Mouse (Mus musculus) embryo, embryonic 11 days (tissue): ENCODE results near the gene Cxcl9.

Source experiments
- DNase-seq: peaks from one replicate; pipeline ENCODE4 v3.0.0-alpha.2; 2015

The Cxcl9 gene

DNA sequence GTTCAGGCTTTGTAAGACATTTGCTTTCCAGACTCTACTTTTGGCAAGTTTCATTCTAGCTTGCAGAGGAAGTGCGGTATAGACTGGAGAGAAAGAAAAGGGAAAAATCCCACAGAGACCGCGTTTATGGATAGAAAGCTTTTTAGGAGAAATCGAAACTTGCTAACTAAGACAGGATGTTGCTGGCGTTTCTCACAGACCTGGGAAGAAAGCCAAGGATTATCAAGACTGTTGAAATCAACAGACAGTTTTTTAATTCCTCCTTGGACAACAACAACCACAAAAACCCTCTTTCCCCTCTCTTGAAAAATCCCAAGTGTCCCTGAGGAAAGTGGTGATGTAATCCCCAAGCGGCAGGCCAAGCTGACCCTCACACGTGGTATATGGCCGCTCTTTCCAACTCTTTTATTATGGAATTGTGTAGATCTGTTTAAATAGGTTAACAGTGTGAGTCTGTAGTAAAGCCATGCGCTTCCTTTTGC is 4.5 kb upstream of the Cxcl9 start:
- no peak for DNase-seq

DNA sequence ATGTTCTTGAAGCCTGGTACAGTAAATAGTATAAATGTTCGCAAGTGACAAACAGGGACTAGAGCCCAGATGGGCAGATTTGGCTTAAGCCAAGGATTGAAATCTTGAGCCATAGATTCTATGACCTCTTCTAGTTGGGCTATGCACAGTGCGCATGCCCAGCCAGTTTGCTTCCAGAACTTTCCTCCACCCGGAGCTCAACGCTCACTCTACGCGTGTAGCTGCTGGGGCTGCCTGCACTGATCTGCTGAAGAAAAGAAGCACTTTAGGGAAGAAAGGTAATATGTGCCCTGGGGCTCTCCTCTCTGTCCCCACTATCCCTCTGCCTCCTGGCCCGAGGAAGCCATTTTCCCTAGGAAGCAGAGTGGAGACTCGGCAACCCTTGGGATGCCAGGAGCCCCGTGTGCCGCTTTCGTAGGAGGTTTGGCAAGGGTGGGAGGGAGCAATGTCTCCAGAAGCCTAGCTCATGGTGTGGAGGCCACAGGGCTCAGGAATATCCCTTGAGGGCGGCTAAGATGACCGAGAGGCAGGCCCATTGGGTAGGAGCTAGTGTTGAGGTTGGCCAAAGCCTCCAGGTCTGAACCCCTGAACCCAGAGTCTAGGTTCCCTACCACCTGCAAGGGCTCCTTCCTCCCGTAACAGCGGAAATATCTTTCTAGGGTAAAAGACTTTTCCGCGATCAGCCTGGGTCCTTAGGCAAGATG is 3.9 kb upstream of the Cxcl9 start, which contains the start of gene Art3:
Art3 (plus strand) TSS at position 193 of the 704 bp plus-strand sequence.
- no peak for DNase-seq

DNA sequence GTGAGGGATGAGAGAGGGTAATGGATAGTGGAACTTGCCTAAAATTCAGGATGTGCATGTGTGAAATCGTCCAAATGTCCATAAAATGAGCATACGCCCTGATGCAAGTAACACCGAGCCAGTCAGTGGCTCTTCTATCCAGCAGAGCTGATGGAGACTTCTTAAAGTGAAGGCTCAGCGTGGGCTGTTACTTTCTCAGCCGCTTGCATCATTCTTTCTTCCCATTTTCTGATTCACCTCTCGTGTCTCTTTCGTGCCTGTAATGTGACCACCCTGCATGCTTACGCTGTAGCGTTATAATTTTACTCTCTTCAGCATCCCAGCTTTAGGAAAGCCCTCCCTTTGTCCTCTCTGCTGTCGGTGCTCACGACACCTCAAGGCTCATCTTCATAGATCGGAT is 3.2 kb upstream of the Cxcl9 start:
- no peak for DNase-seq

DNA sequence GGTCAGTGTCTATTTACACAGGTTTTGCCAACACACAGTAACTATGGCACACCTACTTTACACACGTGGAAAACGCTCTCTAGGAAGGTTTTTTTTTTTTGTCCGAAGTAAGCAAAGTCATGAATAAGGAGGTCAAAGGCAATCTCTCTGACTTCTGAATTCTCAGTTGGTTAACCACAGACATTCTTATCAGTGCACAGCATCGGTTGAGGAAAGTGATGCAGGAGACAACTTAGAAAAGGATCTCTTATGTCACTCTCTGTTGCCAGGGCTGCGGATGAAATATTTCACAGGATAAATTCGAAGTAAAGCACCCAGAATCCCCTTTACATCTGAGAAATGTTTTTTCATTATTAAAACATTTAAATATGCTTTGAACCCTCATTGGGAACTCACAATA is 512 bp downstream of the Cxcl9 start:
- no peak for DNase-seq

DNA sequence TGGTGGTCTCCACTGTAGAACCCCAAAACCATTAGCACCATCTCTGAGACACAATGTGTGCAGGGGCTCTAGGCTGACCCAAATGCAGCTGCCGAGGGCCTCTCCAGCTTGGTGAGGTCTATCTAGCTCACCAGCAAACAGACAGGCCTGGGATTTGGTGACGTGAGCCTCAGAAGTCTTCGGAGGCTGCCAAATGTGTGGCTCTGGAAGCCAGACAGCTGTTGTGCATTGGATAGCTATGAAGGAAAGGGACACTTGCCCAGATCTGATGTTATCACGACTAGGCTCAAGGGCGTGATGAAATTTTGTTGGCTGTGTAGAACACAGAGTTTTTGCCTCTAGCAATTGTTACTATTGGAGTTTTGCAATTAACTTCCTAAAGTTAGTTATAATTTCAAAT is 4.6 kb downstream of the Cxcl9 start:
- no peak for DNase-seq

DNA sequence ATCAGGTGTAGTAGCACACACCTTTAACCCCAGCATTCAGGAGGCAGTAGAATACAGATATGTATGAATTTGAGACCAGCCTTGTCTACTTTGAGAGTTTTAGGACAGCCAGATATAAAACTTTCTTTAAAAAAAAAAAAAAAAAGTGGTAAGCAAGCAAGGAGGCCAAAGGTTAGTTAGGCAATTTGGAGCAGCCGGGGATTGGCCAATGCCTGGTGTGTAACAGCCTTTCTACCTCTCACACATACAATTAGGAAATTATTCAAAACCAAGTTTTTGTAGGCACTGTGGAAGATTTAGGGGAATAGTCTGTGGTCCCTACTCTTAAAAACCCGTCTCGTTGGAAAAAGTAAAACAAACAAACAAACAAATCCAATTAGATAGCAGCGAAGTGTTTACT is 5.3 kb downstream of the Cxcl9 start:
- no peak for DNase-seq

- DNase-seq, result no peak
These were observed 6.1 kb downstream of the Cxcl9 start for GRCm38 (mm10) chr5:92321631-92322400.

GRCm38 (mm10) chr5:92318596-92318995 is 9.3 kb downstream of the Cxcl9 start:
- DNase-seq, result no peak

DNA sequence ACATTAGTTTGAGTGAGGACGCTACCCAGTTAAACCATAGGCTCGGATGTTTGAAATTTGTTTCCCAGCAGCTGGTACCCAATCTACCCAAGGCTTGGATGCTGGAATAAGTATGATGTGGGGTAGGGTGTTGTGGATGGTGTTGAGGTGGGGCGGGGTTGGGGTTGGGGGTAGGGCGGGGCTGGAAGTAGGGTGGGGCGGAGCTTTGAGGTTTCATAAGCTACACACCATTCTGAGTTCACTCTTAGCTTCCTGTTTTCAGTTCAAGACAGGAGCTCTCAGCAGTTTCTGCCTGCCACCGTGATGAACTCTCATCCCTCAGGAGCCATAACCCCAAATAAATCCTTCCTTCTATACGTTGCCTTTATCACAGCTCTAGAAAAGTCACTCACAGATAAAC is 9.8 kb downstream of the Cxcl9 start:
- DNase-seq, result no peak

DNA sequence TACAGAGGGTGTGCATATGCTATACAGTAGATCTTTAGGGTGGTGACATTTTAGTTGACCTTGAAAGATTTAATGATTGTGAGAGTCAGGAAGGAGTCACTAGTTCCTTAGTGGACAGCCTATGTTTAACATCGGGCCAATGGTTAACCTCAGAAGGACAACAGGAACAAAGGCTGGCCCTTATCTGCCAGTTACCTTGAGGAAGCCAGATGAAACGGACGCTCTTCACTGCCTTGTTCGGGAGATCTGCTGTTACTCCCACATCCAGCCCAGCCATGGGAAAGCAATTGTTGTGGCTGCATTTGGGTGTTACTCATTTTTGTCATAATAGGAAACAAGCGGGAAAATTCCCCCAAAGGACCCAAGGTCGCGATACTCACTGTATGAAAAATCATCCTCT is 14.1 kb downstream of the Cxcl9 start:
- no peak for DNase-seq

GRCm38 (mm10) chr5:92312046-92312715 is 15.7 kb downstream of the Cxcl9 start:
- DNase-seq, result peak; percentile 94

DNA sequence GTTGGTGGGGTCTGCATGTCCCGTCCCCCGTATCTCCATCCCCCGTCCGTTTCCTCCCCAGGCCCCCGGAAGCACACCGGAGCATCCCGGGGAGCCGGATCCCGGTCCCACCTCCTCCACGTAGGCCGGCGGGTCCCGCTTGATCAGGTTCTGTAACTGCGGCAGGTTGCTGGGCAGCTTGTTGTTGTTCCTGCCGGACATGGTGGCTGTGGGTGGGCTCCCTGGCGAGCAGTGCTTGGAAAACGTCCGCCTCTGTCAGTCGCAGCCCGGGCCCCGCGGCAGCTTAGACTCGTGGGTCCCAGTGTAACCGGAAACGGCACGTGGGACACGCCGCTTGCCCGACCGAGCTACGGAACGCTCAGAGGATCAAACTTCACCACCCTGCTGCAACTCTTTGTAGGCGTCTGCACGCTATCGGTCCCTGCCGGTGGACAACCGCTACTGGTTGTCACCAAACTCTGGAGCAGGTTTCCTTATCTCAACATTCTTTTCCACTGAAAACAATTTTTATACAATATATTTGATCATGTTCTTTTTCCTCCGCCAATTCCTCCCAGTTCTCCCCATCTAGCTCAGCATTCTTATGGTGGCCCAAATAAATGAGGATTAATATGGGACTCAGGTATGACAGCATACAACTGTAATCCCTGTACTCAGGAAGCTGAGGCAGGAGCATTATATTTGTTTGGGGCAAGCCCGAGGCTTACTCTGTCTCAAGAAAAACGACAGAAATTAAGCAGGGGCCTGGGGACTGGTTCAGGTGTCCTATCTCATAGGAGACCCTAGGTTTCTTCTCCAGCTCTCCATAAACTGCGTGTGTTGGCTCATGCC is 18.0 kb downstream of the Cxcl9 start, which contains the start of gene Sdad1:
Sdad1 (minus strand) TSS at position 799 of the 831 bp plus-strand sequence.
- peak; percentile 96 for DNase-seq

GRCm38 (mm10) chr5:92304291-92304690 is 23.6 kb downstream of the Cxcl9 start:
- no peak for DNase-seq

DNA sequence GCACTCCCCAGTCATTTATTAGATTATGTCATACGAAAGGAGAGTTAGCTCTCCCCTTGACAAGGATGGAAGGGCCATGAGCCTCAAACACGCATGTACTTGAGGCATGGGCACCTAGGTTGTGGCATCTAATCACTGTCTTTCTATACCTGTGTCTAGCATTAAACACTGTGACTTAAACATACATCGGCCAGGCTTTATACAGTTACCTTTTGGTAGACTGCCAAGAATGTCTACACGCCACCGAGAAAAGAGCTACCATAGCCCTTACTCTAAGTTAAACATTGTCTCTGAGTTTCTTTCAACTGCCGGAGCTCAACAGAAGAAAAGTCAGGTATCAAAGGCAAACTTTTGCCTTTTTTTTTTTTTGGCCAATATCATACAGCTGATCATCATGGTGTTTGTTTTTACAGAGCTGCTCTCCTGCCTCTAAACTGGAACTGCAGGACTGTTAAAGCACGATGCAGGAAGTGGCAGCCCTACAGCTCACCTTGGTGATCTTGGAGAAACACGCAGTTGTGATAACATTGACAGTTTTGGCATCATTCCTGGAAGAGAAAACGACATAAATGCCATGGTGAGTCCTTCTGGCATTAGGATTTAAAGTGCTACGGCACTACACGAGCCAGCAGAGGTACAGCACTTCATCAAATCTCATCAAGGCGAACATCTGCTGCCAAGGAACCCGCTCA is 25.6 kb downstream of the Cxcl9 start:
- DNase-seq, result no peak

DNA sequence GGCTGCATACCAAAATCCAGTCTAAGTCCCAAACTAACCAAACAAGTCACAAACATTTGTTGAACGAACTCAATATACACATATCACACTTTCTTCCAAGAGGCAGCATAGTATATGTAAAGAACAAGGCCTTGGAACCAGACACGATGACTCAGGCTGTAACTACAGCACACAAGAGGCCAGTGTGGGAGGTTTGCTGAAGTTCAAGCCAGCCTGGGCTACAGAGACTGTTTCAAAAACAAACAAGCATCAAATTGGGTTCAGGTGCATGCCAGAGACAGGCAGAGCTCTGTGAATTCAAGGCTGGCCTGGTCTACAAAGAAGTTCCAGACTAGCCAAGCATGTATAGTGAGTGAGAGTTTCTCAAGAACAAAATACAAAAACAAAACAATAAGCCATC is 33.4 kb downstream of the Cxcl9 start:
- no peak for DNase-seq

DNA sequence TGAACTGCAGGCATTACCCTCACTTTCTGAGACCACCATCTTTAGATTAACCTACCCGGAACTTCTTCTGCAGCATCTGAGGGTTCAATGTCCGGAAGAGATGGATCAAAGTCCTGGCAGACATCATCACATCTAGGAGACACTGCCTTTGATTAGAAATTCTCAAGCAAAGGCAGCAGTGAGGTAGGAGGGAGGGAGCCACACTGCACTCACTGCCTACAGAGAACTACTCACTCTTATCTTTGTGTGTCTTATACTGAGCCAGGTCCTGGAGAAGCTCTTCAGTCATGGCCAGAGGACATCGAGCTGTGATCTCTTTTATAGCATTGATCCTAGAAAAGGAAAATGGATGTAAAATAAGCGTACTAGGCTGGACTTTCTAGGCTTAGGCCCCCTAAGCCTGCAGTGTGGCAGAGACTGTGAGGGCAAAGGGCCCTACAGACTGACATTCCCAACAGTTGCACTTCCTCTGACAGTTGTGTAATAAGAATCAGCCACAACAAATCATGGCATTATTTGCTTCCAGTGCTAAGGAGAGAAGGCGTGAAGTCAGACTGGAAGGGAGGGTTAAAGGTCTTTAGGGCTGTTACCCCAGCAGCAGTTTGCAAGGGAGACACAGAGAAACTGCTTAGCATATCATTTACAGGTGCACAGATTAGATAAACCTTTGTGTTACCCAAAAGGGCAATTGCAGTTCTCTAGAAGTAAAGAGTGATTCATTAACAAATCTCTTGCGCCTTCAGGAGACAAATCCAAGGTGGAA is 36.0 kb downstream of the Cxcl9 start:
- no peak for DNase-seq

DNA sequence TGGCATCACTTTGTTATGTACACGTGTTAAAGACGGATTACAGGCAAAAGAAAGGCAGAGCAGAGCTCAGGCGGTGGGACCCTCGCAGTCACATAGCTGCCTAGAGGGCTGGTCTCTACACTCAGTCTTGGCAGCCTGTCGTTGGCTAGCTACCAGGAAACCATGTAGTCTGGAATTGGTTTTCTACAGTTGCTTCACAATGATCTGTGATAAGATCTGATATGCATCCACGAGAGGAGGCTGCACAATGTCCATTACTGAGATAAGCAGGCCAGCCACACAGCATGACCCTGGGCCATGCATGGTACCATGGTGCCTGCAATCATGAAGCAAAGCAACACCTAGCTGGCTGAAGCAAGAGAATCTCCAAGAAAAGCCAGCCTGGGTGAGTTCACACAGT is 40.0 kb downstream of the Cxcl9 start:
- no peak for DNase-seq

GRCm38 (mm10) chr5:92283107-92283506 is 44.8 kb downstream of the Cxcl9 start:
- DNase-seq, result no peak

DNA sequence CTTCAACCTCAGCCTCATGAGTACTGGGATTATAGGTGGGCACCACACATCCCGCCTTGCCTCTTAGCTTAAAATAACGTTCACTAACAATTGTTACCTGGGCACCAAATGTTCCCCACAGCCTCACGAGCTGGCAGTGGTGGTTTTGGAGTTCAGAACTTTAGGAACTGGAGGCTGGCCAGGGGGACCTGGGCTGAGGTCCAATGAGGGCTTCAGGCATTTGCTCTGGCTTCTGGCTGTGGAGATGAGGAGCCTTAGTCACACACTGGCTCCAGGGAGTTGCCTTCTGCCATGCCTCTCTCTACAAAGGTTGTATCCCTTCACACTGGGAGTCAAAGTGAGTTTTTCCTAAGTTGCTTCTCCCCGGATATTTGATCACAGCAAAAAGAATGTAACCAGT is 45.3 kb downstream of the Cxcl9 start:
- no peak for DNase-seq

DNA sequence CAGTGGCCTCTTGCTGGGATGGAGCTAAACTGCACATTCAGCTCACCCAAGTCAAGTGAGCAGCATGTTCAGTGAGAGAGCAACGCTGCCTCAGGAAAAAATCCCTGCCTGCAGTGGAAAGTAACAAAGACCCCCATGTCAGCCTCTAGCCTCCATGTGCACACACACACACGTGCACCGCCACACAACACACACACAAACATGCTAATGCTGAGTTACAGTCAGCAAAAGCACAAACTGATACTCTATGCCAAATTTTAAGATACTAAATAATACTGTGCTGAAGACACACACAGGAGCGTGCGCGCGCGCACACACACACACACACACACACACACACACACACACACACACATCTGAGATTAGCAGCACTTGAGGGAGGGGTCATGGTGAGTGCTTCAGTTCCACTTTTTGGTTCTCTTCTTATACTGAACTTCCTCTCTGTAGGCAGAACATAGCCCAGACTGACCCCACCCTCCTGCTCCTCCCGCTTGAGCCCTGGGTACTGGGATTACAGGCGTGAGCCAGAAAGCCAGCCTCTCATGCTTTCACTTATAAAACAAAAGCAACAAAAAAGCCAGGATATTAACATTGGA is 48.8 kb downstream of the Cxcl9 start:
- DNase-seq, result no peak
